Mouse (Mus musculus) thymus, postnatal 4 days (tissue): Measurements from ENCODE around the gene Cers3.

Source experiments
- DNase-seq: peaks from one replicate; pipeline ENCODE4 v3.0.0; 2021

Gene Cers3

DNA sequence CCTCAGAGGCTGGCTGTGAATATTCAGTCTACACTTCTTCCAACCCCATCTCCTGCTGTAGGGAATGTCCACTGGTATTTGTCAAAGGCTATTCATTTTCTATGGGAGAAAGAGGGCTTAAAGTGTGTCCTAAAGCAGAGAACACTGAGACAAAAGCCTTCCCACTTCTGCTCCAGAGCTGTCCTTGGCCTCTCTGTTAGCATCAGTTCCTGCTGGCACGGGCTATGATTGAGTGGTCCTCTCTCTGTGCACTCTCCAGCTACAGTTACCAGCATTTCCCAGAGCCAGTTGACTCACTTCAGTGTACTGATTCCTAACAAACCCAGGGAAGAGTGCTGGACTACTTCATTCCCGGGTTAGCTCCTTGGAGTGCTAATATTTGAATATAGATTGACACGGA is 43.2 kb downstream of the Cers3 start:
- DNase-seq = no peak

DNA sequence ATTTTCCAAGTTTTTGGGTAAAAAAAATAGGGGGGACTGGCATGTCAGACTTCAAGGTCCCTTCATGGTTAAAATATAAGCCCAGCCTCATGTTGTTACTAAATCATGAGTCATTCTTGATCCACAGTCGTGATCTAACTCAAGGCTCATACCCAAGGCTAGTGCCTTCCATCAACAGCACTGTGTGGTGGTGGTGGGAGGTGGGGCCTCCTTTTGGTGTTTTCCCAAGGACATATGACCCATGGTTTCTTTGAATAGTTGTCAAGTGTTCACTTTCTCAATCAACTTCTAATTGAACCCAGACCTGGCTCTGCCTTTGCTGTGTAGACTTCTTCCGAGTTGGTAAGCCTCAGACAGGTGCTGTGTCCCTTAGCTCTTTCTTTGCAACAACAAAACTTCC is 44.5 kb downstream of the Cers3 start:
- no peak for DNase-seq

DNA sequence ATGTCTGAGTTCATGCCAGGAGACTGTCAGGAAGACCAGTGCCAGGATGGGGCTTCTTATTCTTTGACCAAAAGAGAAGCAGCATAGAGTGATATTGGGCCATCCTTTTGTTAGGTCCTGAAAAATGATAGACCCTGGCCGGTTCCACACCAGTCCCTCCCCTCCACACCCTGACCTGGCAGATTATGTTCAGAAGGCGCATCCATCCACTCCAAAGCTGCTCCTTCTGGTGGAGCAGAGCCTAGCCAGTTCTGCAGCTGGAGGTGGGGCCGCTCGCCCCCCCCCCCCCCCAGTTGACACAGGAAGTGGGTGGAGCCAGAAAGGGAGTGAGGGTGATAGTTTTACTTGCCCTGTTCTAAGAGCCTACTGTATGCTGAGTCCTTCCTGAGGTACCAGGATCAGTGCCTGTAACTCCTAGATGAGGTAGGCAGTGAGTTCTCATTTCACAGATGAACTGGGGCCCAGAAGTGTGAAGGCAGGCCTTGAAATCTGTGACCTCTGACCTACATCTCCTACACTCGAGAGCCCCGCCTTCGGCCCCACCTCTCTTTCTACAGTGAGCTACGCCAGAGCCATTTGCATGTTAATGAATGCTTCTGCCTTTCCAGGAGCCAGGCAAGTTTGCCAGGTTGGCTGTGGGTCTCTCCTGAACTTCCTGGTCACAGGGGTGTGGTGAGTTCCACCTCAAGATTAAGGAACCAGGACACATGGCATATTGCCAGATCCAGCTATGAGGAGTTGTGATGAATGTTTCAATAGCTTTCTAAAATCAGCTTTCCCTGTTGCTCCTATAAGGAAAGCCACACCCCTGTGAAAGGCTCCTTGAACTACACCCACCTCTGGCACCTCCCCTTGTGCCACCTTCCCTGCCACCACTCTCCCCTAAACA is 46.8 kb downstream of the Cers3 start:
- peak; percentile 49 for DNase-seq

DNA sequence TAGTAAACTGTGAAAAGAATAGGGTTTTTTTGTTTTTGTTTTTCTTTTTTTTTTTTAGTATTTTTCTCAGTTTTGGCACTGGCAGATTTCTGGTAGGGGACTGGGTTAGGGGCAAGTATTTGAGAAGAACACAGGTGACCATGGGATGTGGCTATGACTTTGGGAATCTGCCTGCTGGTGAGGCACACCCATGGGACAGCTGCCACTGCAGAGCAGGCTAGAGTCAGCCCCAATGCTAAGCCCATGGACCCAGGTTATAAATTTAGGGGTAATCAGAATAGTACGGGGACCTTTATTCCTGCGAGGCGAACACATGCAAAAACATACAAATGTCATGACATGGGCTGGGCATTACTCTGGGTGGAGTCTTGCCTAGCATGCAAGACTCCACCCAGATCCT is 47.7 kb downstream of the Cers3 start:
- no peak for DNase-seq

DNA sequence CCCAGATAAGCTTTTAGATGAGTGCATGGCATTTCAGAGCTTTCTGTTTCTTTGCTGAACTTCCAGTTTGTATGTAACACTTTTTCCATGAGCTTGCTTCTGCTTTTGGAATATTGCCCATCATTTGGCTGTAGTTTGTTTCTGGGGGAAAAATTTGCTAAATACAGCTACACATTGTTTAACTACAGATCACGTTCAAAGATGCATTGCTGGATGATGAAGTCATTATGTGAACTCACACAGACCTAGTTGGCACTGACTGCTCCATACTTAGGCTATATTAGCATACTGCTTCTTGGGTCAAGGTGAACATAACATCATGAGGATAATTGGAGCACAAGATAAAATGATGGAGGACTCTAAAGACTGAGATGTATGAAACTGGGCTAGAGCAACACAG is 53.6 kb downstream of the Cers3 start:
- no peak for DNase-seq

DNA sequence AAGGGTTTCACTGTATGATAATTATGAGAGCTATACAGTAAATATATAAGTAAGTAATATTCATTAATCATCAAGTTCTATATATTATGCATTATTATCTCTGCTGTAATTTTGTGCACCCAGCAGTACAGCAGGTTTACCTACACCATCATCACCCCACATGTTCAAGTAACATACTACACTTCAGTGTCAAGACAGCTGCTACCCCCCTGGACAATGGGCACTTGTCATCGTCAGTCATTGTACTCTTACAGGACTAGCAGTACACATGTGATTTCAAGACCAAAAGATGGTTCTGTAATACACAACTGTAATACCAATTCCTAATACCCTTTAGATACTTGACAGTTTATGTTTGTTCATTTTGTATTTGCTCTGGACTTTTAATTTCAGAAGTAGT is 54.0 kb downstream of the Cers3 start:
- no peak for DNase-seq

DNA sequence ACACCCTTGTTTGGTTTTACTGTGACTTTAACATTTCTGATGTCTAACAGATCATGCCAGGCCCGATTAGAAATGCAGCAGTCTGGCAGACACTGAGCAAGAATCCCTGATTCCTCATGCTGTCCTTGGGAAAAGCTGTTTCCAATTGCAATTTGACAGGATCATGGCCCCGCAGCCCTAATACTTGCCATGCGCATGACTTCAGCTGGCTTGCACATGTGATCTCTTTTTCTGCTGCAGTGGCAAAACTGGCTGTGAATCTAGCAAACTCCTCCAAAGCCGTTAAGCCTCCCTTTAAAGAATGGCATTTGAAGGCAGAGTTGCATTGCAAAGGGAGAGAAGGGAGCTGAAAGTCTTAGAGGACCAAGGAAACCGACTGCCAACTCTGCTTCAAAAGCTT is 55.5 kb downstream of the Cers3 start:
- DNase-seq = no peak

DNA sequence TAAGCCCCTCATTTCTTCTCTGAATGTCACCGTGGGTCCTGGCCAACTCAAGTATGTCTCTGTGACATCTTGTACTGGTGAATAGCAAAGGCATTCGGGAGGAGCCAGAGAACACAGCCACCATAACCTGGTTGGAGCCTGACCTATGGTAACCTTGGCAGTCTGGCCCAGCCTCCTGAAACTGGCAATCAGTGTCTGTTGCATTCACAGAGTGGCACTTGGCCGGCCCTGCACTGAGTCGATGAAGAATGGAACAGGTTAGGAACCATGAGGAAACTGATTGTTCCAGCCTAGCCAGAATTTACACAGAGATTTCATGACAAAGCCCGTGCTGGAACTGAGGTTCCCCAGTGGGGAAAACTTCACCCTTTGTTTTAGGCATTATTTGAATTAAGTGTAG is 57.5 kb downstream of the Cers3 start:
- no peak for DNase-seq

DNA sequence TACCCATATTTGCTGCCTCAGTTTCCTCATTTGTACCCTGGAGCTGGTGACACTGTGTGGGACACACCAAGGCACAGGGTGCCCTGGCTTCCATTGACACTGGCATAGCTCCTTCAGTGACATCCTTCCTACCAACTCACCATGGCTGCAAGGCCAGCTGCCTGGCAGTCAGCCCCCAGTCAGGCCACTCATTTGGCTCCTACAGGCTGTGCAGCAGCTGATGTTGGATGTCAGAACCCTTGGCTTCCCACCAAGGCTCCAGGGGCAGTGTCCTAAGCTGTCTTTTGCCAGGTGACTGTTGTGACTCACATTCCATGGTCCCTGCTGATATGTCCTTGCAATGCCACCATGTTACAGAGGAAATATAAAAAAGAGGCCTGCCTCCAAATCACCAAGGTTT is 58.5 kb downstream of the Cers3 start:
- DNase-seq = no peak

DNA sequence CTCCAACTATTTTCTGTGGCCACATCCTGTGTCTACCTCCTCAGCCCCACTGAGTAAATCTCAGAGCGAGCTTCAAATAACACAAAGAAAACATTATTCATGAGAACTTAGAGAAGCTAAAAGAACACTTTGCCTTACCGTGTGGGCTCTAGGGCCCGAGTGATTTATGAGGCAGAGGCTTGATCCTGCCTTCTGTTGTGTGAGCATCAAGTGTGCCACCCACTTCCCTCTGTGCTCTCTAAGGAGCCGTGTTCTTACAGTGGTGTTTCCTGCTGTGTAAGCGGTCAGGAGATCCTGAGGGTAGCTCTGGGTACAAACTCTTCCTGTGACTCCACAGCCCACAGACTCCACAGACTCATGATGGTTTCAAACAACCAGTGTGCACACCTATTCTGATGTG is 60.5 kb downstream of the Cers3 start:
- DNase-seq = no peak

DNA sequence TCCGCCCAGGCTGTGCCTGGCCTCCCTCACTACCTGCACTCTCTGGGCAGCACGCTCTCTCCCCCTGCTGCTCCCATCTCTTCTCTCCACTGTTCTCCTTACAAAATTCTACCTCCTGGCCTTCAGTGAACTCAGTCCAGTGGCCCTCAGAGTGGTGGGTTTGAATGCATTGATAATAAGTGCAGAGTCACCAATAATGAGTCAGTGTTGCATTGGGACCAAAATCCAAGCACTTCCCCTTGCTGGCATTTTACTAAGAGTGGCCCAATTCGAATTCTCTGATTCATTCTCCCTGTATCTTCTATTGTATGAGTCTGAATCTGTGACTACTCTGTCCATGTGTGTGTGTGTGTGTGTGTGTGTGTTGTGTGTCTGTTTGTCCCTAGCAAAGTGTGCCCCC is 63.5 kb downstream of the Cers3 start:
- no peak for DNase-seq

DNA sequence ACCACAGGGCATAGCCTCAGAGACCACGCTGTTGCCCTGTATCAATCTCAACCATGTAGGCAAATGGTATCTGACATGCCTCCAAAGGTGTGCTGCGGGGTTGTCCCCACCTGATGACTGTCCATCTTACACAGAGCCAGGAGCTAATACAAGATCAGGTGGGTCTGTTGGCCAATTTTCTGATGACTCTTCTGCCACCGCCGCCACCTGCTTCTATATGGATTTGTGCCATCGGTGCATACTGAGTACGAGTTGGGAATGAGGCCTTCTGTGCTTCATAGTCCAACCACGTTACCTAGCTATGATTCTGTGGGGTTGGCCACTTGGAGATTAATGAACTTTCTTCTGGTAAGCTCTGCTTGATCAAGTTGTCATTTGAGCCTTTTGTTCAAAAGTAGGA is 67.1 kb downstream of the Cers3 start:
- DNase-seq = no peak

DNA sequence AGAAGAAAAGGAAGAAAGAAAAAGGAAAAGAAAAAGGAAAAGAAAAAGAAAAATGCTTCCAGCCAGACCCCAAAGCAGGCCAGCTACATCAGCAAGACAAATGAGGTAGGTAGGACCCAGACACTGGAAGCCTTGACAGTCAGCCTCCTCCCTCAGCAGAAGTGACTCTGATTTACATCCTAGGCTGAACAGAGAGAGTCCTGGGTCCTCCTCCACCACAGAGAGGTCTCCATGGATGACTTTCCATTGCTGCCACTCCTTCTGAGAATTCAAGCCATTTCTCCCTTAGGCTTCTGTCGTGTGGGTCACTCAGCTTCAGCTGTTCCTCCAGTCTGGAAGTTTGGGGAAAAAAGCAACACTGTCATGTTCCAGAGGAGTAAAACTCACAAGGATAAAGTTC is 68.0 kb downstream of the Cers3 start:
- DNase-seq = no peak

DNA sequence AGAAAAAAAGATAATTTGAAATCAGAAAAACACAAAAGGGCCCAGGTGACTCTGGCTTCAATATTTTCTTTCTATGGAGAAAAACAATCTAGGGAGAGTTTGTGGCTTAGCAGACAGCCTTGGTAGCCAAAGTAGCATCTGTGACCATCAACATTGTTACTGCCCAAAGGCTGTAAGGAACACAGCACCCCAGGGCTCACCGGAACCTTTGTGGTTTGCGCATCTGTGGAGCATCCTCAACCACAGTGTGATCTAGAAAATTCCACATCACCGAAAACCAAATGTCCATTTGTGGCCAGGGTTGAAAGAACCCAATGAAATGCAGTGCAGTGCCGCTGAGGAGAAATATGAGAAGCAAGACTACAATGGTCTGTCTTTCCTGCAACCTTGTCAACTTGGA is 69.0 kb downstream of the Cers3 start:
- no peak for DNase-seq

DNA sequence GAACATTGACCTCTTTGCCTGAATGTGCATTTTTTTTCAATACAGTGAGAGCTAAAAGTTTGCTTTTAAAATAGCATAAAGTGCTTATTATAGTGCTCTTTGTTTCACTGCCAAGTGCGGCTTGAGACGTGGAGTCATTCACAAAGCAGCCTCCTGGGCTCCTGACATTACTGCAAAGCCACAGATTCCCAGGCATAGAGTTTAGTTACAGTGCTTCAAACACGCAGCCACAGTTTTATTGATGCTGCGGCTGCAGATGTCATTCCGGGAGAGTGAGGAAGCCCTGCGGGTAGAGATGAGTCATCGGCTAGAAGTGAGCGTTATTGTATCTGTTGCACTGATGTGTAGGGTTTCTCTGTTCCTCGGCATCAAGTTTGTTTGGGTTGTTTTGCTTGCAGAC is 69.4 kb downstream of the Cers3 start:
- no peak for DNase-seq

DNA sequence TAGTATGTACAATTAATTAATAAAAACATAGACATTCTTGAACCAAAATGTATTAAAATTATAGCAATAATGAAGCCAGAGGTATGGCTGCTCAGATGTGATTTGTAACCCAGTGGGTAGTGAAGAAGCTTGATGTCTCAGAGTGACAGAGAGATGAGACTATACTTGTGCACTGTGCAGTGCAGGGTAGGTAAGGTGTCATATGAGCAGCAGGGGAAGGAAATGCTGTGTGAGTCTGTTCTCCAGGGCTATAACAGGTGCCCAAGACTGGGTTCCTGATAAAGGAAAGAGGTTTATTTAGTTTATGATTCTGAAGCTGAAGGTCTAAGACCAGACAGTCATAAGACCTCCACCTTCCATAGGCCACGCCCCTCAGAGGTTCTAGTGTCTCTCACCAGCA is 69.9 kb downstream of the Cers3 start:
- no peak for DNase-seq

DNA sequence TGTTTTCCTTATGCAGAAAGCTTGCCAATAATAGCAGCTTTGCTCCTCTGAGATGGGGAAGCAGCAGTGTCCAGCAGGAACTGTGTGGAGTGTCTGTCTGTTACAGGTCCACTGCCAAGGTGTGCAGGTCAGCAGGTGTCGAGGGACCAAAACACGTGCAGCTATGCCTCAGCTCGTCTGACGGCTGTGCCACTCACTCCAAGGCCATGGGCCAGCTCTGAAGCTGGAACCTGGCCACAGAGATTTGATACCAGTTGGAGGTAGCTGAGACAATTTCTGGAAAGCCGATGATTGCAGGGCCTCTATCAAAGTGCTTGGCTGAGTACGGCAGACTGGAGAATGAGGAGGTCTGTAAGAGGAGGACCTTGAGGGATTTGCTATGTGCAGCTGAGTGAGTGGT is 72.2 kb downstream of the Cers3 start:
- no peak for DNase-seq

DNA sequence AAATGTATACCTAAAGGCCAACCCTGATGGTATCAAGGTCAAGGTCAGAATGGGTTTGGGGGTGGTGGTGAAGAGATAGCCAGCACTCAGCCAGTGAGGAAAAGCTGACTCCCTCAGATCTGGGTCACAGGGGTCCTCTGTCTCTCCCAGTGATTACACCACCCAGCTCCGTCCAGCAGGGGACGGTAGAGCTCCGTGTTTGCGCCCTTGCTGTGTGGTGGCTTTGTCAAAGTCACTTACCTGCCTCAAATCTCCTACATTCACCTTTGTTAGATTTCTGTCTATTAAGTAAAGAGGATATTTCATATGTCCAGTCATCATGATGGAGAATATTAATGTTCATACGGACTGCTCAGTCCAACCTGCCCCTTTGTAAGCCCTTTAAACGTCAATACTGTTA is 76.7 kb downstream of the Cers3 start:
- peak; percentile 87 for DNase-seq

DNA sequence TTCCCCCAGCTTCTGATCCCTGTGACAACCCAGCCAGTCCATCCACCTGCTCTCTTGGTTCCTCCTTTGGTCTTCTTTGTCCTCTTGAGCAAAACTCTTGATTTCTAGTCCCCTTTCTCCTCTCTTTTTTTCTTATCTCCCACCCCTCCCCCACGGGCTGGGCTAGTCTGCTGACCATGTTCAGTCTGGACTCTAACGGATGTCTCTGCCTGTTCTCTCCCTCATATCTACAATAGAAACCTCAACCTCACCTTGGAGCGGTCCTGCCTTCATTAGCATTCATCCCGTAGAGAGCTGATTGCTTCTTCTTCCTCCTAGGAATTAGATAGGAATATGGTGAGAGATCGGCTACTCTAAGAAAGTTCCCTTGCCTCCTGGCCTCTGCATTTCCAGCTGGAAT is 87.5 kb downstream of the Cers3 start:
- DNase-seq = no peak

DNA sequence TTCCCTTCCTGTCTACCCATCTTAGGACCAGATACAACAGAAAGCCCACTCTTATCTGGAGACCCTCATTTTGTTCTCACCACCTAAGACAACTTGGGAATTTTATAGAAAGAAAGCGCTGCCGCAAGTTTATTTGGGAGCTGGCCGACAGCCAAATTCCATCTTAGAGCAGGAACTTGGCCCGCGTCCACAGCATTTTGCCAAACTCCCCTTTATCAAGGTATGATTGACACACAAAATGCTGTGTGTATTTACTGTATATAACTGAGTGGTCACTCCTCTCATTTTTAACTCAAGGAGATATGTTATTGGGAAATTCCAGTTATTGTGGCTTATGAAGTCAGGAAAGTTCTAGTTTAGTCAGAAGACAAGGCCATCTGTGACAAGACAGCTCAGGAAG is 88.0 kb downstream of the Cers3 start:
- DNase-seq = no peak

DNA sequence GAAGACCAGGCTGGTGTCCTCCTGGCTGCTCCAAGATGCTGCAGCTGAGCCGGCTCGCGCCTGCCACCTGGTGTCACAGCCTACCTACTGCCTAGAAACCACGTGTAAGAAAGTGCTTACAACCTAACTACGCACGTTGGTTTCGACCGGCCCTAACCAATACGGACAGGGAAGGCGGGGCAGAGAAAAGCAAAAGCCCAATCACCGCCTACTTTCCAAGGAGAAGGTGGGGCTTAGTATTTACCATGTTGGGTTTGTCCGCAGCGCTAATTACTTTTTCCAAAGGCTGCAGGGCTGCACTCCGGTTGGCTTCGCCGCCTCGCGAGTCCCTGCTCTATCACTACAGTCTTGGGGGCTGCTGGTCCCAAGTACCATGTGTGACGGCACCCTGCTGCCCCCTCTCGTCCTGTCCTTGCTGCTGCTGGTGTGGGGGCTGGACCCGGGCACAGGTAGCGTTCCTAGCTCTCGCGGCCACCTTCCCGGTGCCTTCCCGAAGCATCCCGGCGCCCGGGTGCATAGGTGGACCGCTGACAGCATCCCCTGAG is 96.2 kb downstream of the Cers3 start, which contains the start of gene Adamts17:
Gene Adamts17 (plus strand): TSS at position 273 of the 545 bp plus-strand sequence.
- DNase-seq = peak; percentile 95

DNA sequence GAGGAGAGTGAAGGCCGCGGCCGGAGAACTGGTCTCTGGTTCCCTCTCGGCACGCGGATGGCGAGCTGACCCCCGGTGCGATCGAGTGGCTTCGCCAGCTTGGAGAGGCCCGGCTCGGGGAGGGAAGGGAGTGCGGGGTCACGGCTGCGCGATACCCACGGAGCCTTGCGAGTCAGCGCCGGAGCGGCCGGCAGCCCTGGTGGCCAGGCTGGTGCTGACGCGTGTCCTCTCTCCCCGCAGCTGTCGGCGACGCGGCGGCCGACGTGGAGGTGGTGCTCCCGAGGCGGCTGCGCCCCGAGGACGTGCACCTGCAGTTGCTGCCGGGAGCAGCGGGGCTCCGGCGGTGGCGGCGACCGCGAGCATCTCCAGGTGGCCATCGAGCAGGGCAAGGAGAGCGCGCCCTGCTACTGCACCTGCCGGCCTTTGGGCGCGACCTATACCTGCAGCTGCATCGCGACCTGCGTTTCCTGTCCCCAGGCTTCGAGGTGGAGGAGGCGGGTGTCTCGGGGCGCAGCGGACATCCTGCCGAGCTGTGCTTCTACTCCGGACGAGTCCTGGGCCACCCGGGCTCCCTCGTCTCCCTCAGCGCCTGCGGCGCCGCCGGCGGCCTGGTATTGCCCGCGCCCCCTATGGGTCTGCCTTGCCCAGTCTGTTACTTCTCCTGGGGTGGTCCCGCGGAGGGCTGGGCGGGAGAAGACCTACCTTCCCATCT is 96.9 kb downstream of the Cers3 start:
- peak; percentile 86 for DNase-seq

DNA sequence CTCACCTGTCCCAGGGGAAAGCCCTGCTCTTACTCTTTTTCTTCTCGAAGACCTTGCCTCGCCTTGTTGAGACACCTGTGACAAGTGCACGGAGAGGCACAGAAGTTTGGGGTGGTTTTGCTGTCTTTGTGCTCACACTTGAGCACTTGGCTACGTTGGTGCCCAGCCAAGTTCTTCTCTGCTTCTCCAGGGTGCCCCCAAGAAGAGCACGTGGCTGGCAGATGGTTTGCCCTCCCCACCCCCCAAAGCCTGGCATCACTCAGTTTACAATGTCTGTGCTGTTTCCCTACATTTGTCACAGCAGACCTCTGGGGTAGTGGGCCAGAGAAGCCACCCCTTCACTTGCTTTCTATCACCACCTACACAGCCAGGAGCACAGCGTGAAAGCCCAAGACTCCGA is 97.9 kb downstream of the Cers3 start:
- DNase-seq = peak; percentile 21

DNA sequence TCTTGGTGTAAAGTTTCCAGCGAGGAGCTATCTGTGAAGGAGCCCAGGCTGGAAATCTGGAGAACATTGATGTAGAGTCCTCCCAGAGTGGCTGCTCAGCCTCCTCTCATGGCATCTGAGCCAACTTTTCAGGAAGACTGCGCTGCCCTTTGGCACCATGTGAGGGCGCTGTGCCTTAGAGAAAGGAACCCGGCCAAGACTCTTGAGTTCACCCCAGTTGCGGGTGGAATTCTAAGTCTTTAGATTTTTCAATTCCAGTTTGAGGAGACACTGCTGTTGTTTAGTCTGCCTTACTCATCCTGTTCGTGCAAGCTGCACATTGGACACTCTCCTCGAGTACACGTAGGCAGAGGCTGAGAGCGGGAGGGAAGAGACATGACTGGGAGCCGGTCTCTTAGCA is 98.7 kb downstream of the Cers3 start:
- DNase-seq = peak; percentile 80
